Mouse (Mus musculus) intestine, postnatal 0 days (tissue): ENCODE measurements around the gene Gja1. TPM values are rescaled to one million over a fixed set of nuclear protein-coding genes. Genes with fewer than 3 reads are reported as not detected.

ENCODE experiments used
- ATAC-seq: fragments of 200-750 bp; cut with Nextera tagmentation; 2 replicates; pipeline ENCODE4 v1.8.0; 2017; ENCODE audit warnings: mild to moderate bottlenecking, moderate TSS enrichment, moderate library complexity
- H3K27ac ChIP-seq: fragments of 300-500 bp; sonication (generic); 2 replicates; pipeline ENCODE4 v1.5.1; 2014; ENCODE audit warnings: mild to moderate bottlenecking, low read depth, low read length, moderate library complexity
- H3K27me3 ChIP-seq: fragments of 300-500 bp; sonication (generic); replicated peaks from 2 replicates; pipeline ENCODE4 v1.6.1; 2014; ENCODE audit warnings: low read length, mixed read lengths; ENCODE audit not compliant: control insufficient read depth, insufficient read depth
- H3K36me3 ChIP-seq: fragments of 300-500 bp; sonication (generic); 2 replicates; pipeline ENCODE4 v1.6.1; 2014; ENCODE audit warnings: mild to moderate bottlenecking, moderate library complexity; ENCODE audit not compliant: control insufficient read depth, insufficient read depth
- H3K4me1 ChIP-seq: fragments of 300-500 bp; sonication (generic); replicated peaks from 2 replicates; pipeline ENCODE4 v1.6.1; 2014; ENCODE audit warnings: antibody characterized with exemption, low read length, mixed read lengths; ENCODE audit not compliant: control insufficient read depth, insufficient read depth
- H3K4me2 ChIP-seq: fragments of 300-500 bp; sonication (generic); replicated peaks from 2 replicates; pipeline ENCODE4 v1.6.1; 2014; ENCODE audit warnings: low read depth, mild to moderate bottlenecking, moderate library complexity
- H3K4me3 ChIP-seq: fragments of 300-500 bp; sonication (generic); 2 replicates; pipeline ENCODE4 v1.5.1; 2014; ENCODE audit warnings: low read depth, low read length
- H3K9ac ChIP-seq: fragments of 300-500 bp; sonication (generic); 2 replicates; pipeline ENCODE4 v1.6.1; 2014; ENCODE audit warnings: mild to moderate bottlenecking, low read depth, low read length
- H3K9me3 ChIP-seq: fragments of 300-500 bp; sonication (generic); 2 replicates; pipeline ENCODE4 v1.6.1; 2016; ENCODE audit warnings: mixed run types; ENCODE audit not compliant: control insufficient read depth
- CTCF ChIP-seq: sonication (generic); IDR thresholded peaks from 2 replicates; pipeline ENCODE4 v1.5.1; 2016; ENCODE audit warnings: low read depth, mild to moderate bottlenecking, control low read depth, antibody characterized with exemption, moderate library complexity
- whole genome bisulfite sequencing: fragments of 180-500 bp; shearing (Covaris S2); extraction: QIAGEN DNeasy Blood & Tissue Kit; methylation state at CpG from one replicate; pipeline ENCODE4 v1.1.7; 2014; 5-methylcytosine and 5-hydroxymethylcytosine counted together
- polyA plus RNA-seq: library from polyadenylated mRNA; unstranded; fragments of >200 nt; fragmentation: Nextera tagmentation; extraction: Ambion mirVana; gene quantifications from 2 replicates; pipeline ENCODE4 v1.2.1, GENCODE M21; 2015

The Gja1 gene
- polyA plus RNA-seq, 1 experiment from 2014 or later: 30.6 TPM

DNA sequence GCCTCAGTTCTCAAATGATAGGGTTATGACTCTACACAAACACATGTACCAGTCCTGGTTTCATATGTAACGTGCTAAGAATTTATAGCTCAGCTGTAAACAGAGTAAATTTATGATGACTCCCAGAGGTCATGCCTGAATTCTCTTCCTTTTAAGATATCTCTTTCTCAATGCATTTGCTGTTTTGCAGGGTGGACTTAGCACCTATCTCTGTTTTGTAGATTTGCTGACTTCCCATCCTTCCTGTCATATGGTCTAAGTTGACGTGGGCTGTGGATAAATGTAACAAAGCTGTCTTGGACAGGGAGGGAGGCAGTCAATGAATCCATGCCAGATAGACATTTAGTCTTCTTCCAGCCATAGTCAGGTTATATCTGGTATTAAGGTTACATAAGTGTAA, 67.3 kb downstream of the Gja1 start:
- 64% methylated on average over 2 of the region's 2 CpGs for WGBS
- Histone ChIP-seq H3K27ac (no peak overlapping the region), H3K27me3 (no peaks in the 10 kb centered on the region), H3K36me3 (no peaks in the 10 kb centered on the region), H3K9me3 (no peaks in the 10 kb centered on the region), H3K4me3 (no peak overlapping the region), H3K4me1 (no peaks in the 10 kb centered on the region), H3K4me2 (no peak overlapping the region), H3K9ac (no peak overlapping the region)
- ATAC-seq: no peak
- TF ChIP-seq CTCF: no peak

DNA sequence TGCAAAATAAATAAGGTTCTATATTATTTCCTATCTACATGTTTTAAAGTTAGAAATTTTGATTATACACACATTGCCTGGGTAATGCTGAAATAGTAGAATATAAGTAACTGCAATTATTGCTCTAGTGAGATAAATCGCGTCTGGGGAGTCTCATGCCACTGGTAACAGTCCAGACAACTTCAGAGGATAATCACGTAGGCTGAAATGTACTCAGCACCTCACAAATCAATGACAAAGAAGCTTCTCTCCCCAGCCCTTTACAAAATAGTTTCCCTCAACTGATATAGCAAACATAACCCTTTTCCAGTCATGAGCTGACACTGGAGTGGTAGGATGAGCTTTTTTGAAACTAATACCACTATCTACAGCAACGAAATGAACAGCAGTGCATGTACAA, 71.9 kb downstream of the Gja1 start:
- H3K4me1 ChIP-seq: no peaks in the 10 kb centered on the region
- H3K9me3 ChIP-seq: no peaks in the 10 kb centered on the region
- no peaks in the 10 kb centered on the region for H3K36me3 ChIP-seq
- H3K4me2 ChIP-seq: no peak overlapping the region
- no peak overlapping the region for H3K9ac ChIP-seq
- no peak overlapping the region for H3K27ac ChIP-seq
- no peak for TF ChIP-seq CTCF
- no peak overlapping the region for H3K4me3 ChIP-seq
- WGBS: 56% methylated on average over 4 of the region's 4 CpGs
- no peak for ATAC-seq
- H3K27me3 ChIP-seq: no peaks in the 10 kb centered on the region

Other genes starting within 250 kb of the Gja1 start
- 1.3 and 1.4 TPM in 2 replicates for gene Tbc1d32, start 148.6 kb upstream of the Gja1 start, polyA plus RNA-seq